Mouse (Mus musculus) testis, adult 2 months (tissue): ENCODE measurements at regions not wholly inside any gene's neighbourhood (a gene's known extent, or its start where the extent isn't known, plus 50 kb on each side); places are given as distances from the start of the nearest gene placed in this dataset.
"Not testable (repeated sequence)": the region's sequence is repeated elsewhere in the genome, so short reads cannot be mapped to it uniquely, and the experiment has no call there.

ENCODE experiments used
- H3K27ac ChIP-seq: fragments of 200-500 bp; 2 replicates; pipeline ENCODE4 v1.5.1; 2012; ENCODE audit warnings: low read depth, low read length; ENCODE audit not compliant: control insufficient read depth, insufficient read depth
- H3K27me3 ChIP-seq: fragments of 200-500 bp; 2 replicates; pipeline ENCODE4 v1.6.1; 2012; ENCODE audit warnings: mild to moderate bottlenecking, low read length, moderate library complexity; ENCODE audit not compliant: control insufficient read depth, insufficient read depth
- H3K36me3 ChIP-seq: fragments of 200-500 bp; 2 replicates; pipeline ENCODE4 v1.6.1; 2012; ENCODE audit warnings: mild to moderate bottlenecking, low read length; ENCODE audit not compliant: control insufficient read depth, insufficient read depth
- H3K4me1 ChIP-seq: fragments of 200-500 bp; 2 replicates; pipeline ENCODE4 v1.6.1; 2012; ENCODE audit warnings: low read length; ENCODE audit not compliant: control insufficient read depth, insufficient read depth
- H3K4me3 ChIP-seq: fragments of 200-500 bp; 2 replicates; pipeline ENCODE4 v1.5.1; 2012; ENCODE audit warnings: low read depth, mild to moderate bottlenecking, low read length, moderate library complexity, mixed read lengths; ENCODE audit not compliant: control insufficient read depth
- CTCF ChIP-seq: fragments of 200-500 bp; IDR thresholded peaks from 2 replicates; pipeline ENCODE4 v1.5.1; 2012; ENCODE audit warnings: low read depth, mild to moderate bottlenecking, inconsistent platforms, low read length, moderate library complexity; ENCODE audit not compliant: control insufficient read depth, insufficient read depth, insufficient replicate concordance
- POLR2A ChIP-seq: fragments of 200-500 bp; IDR thresholded peaks from 2 replicates; pipeline ENCODE4 v1.6.1; 2012; ENCODE audit warnings: low read depth, mild to moderate bottlenecking, inconsistent platforms, low read length, moderate library complexity; ENCODE audit not compliant: control insufficient read depth

DNA sequence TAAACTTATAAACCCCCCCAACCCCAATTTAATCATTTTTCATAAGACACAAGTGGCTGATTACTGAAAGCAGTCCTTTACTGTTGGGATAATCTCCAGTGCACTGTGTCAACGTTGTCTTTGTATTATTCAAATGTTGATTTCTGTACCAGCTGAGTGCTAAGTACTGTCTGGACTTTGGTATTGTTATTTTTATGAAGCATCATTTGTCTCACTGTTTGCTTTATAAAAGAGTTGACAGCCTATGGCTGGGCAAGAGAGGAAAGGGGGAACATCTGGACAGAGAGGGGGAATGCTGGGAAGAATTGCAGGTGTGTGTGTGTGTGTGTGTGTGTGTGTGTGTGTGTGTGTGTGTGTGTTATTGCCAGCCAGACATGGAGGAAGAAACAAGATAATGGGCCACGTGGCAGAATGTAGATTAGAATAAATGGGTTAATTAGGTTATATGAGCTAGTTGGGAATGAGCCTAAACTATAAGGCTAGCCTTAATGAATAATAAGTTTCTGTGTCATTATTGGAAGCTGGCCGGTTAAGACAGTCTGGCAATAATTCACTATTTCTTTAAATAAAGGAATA is 92.6 kb upstream of the Plcl2 start:
- TF ChIP-seq POLR2A (no peak), CTCF (no peak)
- H3K27me3 ChIP-seq = no peaks in the 10 kb centered on the region
- no peaks in the 10 kb centered on the region for H3K36me3 ChIP-seq
- H3K4me1 ChIP-seq = no peaks in the 10 kb centered on the region
- H3K4me3 ChIP-seq = no peak overlapping the region
- H3K27ac ChIP-seq = no peak overlapping the region

DNA sequence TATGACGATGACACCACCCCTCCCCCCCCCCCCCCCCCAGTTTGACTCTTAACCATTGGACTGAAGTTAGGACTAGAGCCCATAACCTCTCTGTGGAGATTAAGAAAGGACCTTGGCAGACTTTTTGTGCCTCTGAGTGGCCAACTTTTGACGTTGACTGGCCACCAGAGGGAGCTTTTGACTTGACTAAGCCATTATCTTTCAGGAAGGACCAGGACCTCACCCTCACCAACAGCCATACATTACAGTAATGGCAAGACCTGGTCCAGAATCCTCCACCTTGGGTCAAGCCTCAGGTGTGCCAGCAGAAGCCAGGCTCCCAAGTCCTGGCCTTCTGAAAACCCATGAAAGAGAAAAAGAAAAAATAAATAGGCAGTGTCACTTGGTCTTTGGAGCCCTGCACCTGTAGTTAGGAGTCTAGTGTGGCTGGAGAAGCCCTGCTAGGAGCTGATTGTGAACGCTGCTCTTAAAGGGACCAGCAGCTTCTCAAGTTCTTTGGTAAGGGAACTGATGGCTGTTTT is 90.3 kb upstream of the Plcl2 start:
- Histone ChIP-seq H3K36me3 (no peaks in the 10 kb centered on the region), H3K27ac (no peak overlapping the region), H3K4me1 (no peaks in the 10 kb centered on the region), H3K27me3 (no peaks in the 10 kb centered on the region), H3K4me3 (no peak overlapping the region)
- TF ChIP-seq CTCF = no peak
- TF ChIP-seq POLR2A = no peak

DNA sequence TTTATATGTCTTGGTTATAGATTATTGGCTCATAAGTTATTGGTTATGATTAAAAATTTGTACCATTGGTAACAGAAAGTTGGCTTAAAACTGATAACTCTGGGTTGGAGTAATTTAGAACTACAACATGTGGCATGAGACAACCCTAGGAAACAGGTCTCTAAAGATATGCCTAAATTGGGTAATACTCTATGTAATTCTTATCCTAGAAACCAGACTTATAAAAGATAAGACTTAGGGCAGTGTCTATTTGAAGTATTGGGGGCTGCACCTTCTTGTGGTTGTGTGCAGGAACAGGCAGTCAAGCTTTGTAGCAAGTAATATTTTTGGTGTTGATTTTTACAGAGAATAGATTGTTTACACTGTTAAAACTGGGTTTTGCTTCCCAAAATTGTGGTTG is 89.7 kb upstream of the Plcl2 start:
- not testable (repeated sequence) for H3K27ac ChIP-seq, H3K36me3 ChIP-seq, H3K27me3 ChIP-seq, H3K4me3 ChIP-seq, H3K4me1 ChIP-seq

DNA sequence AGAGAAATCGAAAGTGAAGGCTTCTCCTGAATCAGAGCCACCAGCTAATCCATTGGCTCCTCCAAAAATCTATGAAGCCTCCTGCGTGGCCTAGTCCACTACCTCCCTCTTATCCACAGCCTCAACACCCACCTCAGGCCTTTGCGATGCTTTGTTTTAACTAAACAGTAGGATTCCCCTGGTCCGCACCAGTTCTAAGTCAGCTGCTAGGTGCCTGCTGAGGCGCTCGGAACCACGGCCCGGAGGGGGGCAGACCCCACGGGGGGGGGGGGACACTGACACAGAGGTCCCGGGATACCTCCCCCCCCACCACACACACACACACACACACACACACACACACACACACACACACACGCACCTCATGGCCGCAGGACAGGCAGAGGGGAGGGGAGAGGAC is 89.2 kb upstream of the Plcl2 start:
- Histone ChIP-seq H3K4me1 (no peaks in the 10 kb centered on the region), H3K27ac (no peak overlapping the region), H3K36me3 (no peaks in the 10 kb centered on the region), H3K4me3 (no peak overlapping the region), H3K27me3 (no peaks in the 10 kb centered on the region)
- TF ChIP-seq CTCF (no peak), POLR2A (no peak)

DNA sequence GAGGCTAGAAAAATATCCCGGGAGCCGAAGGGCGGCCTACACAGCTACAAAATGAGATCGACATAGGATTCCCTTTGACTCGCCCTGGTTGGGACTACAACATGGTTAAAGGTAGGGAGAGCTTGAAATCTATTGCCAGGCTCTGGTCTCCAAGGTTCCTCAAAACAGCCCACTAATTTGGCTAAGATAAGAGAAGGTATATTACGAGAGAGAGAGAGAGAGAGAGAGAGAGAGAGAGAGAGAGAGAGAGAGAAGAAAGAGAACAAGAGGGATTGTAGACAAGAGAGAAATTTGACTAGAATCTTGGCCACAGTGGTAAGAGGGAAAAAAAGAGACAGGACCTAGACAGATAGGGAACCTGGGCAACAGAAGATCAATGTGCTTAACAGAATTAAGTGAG is 88.5 kb upstream of the Plcl2 start:
- H3K4me1 ChIP-seq = no peaks in the 10 kb centered on the region
- H3K4me3 ChIP-seq = no peak overlapping the region
- no peak overlapping the region for H3K27ac ChIP-seq
- TF ChIP-seq CTCF (no peak), POLR2A (no peak)
- no peaks in the 10 kb centered on the region for H3K27me3 ChIP-seq
- no peaks in the 10 kb centered on the region for H3K36me3 ChIP-seq

DNA sequence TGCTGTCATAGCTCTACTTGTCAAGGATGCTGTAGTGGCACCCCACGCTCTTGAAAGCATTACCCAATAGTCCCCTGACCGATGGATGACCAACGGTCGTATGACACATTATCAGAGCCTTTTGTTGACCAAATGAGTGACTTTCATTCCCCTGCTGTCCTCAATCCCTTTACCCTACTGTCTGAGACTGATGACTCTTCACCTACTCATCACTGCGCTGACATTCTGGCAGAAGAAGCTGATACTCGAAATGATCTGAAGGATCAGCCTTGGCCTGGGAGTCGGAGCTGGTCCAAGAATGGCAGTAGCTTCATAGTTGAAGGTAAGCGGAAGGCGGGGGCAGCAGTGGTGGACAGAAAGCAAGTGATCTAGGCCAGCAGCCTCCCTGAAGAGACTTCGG is 87.7 kb upstream of the Plcl2 start:
- Histone ChIP-seq H3K27ac (no peak overlapping the region), H3K36me3 (no peaks in the 10 kb centered on the region), H3K4me3 (no peak overlapping the region), H3K4me1 (no peaks in the 10 kb centered on the region), H3K27me3 (no peaks in the 10 kb centered on the region)
- no peak for TF ChIP-seq POLR2A
- TF ChIP-seq CTCF = no peak

DNA sequence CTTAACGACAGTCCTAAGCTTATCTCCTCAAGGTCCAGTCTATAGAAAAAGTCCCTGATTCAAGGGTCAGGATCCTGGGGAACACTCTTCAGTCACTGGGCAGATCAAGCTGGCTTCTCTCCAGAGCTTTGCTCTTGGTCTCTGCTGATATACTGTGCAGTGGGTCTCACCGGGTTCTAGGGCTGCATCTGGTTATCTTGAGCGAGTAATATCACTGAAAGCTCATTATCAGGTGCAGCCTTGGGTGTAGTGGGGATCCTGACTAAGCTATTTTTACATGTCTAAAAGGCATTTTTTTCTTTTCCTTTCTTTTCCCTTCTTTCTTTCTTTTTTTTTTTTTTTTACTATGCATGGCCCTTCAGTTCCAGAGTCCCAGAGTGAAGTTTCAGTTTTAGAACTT is 84.1 kb upstream of the Plcl2 start:
- Histone ChIP-seq H3K27ac (no peak overlapping the region), H3K4me3 (no peak overlapping the region), H3K4me1 (no peaks in the 10 kb centered on the region; the same call in 1 of the 2 replicates), H3K27me3 (no peaks in the 10 kb centered on the region), H3K36me3 (no peaks in the 10 kb centered on the region)
- TF ChIP-seq CTCF (no peak), POLR2A (no peak)

DNA sequence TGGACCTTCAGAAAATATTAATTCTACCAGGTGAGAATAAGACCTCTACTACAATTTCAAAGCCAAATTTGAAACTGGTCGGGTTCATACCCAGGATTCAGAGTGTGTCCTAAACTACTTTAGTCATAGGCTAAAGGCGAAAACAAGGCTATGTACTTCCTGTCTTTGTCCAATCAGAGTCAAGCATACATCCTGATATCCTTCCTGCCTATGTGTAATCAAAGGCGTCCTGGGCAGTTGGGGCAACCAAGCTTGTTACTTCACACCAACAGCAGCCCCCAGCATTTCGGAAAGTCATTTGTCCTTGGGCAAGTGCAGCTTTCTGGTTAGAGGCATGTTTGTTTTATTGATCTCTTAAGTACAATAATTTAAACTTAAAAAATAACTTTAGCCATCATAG is 83.7 kb upstream of the Plcl2 start:
- H3K4me1 ChIP-seq = no peaks in the 10 kb centered on the region; the same call in 1 of the 2 replicates
- no peak overlapping the region for H3K27ac ChIP-seq
- TF ChIP-seq POLR2A = no peak
- TF ChIP-seq CTCF = no peak
- no peaks in the 10 kb centered on the region for H3K36me3 ChIP-seq
- H3K4me3 ChIP-seq = no peak overlapping the region
- H3K27me3 ChIP-seq = no peaks in the 10 kb centered on the region
